Mouse (Mus musculus) hindbrain, postnatal 0 days (tissue): ENCODE results near the gene Ldb1. TPM values are rescaled to one million over a fixed set of nuclear protein-coding genes. Genes with fewer than 3 reads are reported as not detected.

Experiments
- ATAC-seq: fragments of 200-750 bp; cut with Nextera tagmentation; 2 replicates; pipeline ENCODE4 v1.8.0; 2017; ENCODE audit warnings: mild to moderate bottlenecking, moderate TSS enrichment, moderate library complexity
- DNase-seq: peaks from one replicate; pipeline ENCODE4 v3.0.0-alpha.2; 2015; ENCODE audit warnings: low spot score
- H3K27ac ChIP-seq: fragments of 300-500 bp; sonication (generic); 2 replicates; pipeline ENCODE4 v1.5.1; 2014; ENCODE audit warnings: mild to moderate bottlenecking
- H3K27me3 ChIP-seq: fragments of 300-500 bp; sonication (generic); 2 replicates; pipeline ENCODE4 v1.6.1; 2014; ENCODE audit warnings: low read length, mixed read lengths; ENCODE audit not compliant: insufficient read depth
- H3K36me3 ChIP-seq: fragments of 300-500 bp; sonication (generic); 2 replicates; pipeline ENCODE4 v1.6.1; 2014; ENCODE audit warnings: low read length, mixed read lengths; ENCODE audit not compliant: insufficient read depth
- H3K4me1 ChIP-seq: fragments of 300-500 bp; sonication (generic); 2 replicates; pipeline ENCODE4 v1.6.1; 2014; ENCODE audit warnings: antibody characterized with exemption, low read length, mixed read lengths; ENCODE audit not compliant: insufficient read depth
- H3K4me2 ChIP-seq: fragments of 300-500 bp; sonication (generic); 2 replicates; pipeline ENCODE4 v1.6.1; 2014; ENCODE audit warnings: low read depth, mild to moderate bottlenecking, low read length, moderate library complexity, mixed read lengths
- H3K4me3 ChIP-seq: fragments of 300-500 bp; sonication (generic); 2 replicates; pipeline ENCODE4 v1.5.1; 2014; ENCODE audit warnings: low read length
- H3K9ac ChIP-seq: fragments of 300-500 bp; sonication (generic); replicated peaks from 2 replicates; pipeline ENCODE4 v1.6.1; 2014; ENCODE audit warnings: mild to moderate bottlenecking, low read length, moderate library complexity, mixed read lengths
- H3K9me3 ChIP-seq: fragments of 300-500 bp; sonication (generic); 2 replicates; pipeline ENCODE4 v1.6.1; 2016; ENCODE audit warnings: low read length, mixed read lengths
- CTCF ChIP-seq: IDR thresholded peaks from 2 replicates; pipeline ENCODE4 v1.5.1; 2016; ENCODE audit warnings: antibody characterized with exemption, control low read depth, low read depth
- WGBS: fragments of 180-500 bp; shearing (Covaris S2); extraction: QIAGEN DNeasy Blood & Tissue Kit; methylation state at CpG from one replicate; pipeline ENCODE4 v1.1.7; 2014; 5-methylcytosine and 5-hydroxymethylcytosine counted together
- polyA plus RNA-seq: library from polyadenylated mRNA; unstranded; fragments of >200 nt; fragmentation: Nextera tagmentation; extraction: Ambion mirVana; gene quantifications from 2 replicates; pipeline ENCODE4 v1.2.1, GENCODE M21; 2015
- total RNA-seq: library from RNA; depleted of rRNA; stranded (reverse); fragments of >200 nt; gene quantifications from 2 replicates; pipeline ENCODE4 v1.2.3, GENCODE M21; 2014

The Ldb1 gene
- total and polyA plus RNA-seq, 2 experiments from 2014 or later = 83.0 to 140 TPM

DNA sequence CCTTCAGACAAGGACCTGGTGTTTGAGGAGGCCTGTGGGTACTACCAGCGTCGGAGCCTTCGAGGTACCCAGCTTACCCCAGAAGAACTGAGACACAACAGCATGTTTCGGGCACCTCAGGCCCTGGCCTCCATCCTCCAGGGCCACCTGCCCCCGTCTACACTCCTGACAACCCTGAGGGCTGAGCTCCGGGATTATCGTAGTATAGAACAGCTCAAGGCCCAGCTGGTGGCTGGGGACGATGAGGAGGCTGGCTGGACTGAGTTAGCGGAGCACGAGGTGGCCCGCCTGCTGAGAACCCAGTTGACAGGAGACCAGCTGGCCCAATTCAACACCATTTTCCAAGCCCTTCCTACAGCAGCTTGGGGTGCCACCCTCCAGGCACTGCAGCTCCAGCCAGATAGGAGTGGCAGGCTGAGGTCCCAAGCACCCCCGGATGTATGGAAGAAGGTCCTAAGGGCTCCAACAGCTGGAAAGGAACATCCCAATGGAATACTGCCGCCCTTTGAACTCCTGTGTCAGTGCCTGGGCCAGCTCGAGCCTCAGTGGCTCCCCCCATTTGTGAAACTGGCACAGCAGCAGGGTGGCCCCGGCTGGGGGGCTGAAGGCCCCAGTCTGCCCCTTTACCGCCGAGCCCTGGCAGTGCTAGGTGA, 40.1 kb downstream of the Ldb1 start:
- H3K4me3 ChIP-seq = no peak overlapping the region
- no peak overlapping the region for H3K27ac ChIP-seq
- WGBS = 70% methylated on average over 17 of the region's 17 CpGs
- peak; percentile 17; the same call in 1 of the 2 replicates for ATAC-seq
- no peaks in the 10 kb centered on the region for H3K36me3 ChIP-seq
- no peaks in the 10 kb centered on the region for H3K9me3 ChIP-seq
- H3K4me1 ChIP-seq = peaks cover 6% of the 10 kb centered on the region; the same call in 1 of the 2 replicates
- no peak for TF ChIP-seq CTCF
- no peak overlapping the region for H3K4me2 ChIP-seq
- no peak for DNase-seq
- no peaks in the 10 kb centered on the region for H3K27me3 ChIP-seq
- H3K9ac ChIP-seq = no peak overlapping the region

DNA sequence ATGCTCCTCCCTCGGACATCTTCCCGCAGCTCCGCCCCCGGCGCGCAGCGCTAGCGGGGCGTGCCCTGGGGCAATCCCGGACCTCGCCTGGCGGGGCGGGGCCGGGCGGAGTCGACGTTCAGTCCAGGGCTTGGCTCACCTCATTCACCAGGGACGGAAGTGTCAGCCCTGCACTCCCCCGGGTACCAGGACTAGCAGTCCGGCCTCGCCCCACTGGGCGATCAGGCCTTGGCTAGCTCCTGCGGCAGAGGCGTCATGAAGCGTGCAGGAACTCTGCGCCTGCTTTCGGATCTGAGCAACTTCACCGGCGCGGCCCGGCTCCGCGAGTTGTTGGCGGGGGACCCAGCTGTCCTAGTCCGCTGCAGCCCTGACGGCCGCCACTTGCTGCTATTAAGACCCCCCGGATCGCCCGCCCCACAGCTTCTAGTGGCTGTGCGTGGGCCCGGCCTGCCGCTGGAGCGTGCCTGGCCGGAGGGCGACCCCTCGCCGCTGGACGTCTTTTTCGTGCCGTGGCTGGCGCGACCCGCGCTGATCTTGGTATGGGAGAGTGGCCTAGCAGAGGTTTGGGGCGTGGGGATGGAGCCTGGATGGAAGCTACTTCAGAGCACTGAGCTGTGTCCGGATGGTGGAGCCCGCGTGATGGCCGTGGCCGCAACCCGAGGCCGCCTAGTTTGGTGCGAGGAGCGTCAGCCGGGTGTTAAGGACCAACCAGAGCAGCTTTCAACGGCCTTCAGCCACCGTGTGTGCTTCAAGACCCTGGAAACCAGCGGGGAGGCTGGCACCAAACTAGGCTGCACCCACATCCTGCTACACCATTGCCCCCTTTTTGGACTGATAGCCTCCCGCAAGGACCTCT, 41.4 kb downstream of the Ldb1 start, which contains the start of gene Hps6:
Gene Hps6, plus strand, starts transcription at position 138 of the 856 bp plus-strand sequence.
- Histone ChIP-seq H3K9me3 (no peaks in the 10 kb centered on the region), H3K4me2 (peak within 1 kb of the TSS; percentile 99), H3K27me3 (no peaks in the 10 kb centered on the region), H3K27ac (no peak within 1 kb of the TSS), H3K4me1 (peaks cover 6% of the 10 kb centered on the region; the same call in 1 of the 2 replicates), H3K4me3 (peak within 1 kb of the TSS; percentile 56), H3K36me3 (no peaks in the 10 kb centered on the region), H3K9ac (peak within 1 kb of the TSS; percentile 49)
- no peak for TF ChIP-seq CTCF
- 2% methylated on average over 70 of the region's 70 CpGs for WGBS
- ATAC-seq (peak; percentile 60), DNase-seq (peak; percentile 63)

DNA sequence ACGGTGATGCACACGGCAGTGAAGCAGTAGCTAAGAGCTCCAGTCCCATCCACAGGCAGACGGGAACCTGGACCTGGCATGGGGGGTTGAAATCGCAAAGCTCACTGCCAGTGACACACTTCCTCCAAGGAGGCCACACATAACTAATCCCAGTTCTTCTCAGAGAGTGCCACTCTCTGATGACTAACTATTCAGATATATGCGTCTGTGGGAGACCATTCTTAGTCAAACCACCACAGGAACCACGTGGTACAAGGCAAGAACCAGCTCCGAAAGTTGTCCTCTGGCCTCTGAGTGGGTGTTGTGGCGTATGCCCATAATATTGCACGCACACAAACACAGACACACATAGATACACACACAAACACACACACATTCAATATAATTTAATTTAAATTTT, 42.7 kb downstream of the Ldb1 start:
- Histone ChIP-seq H3K4me2 (no peak overlapping the region), H3K9me3 (no peaks in the 10 kb centered on the region), H3K4me3 (no peak overlapping the region), H3K4me1 (peaks cover 6% of the 10 kb centered on the region; the same call in 1 of the 2 replicates), H3K27me3 (no peaks in the 10 kb centered on the region), H3K27ac (no peak overlapping the region), H3K9ac (no peak overlapping the region), H3K36me3 (no peaks in the 10 kb centered on the region)
- no peak for TF ChIP-seq CTCF
- DNase-seq (no peak), ATAC-seq (no peak)
- 82% methylated on average over 9 of the region's 9 CpGs for WGBS

- no peak overlapping the region for H3K9ac ChIP-seq
- no peak overlapping the region for H3K27ac ChIP-seq
- peaks cover 6% of the 10 kb centered on the region; the same call in 1 of the 2 replicates for H3K4me1 ChIP-seq
- no peak overlapping the region for H3K4me3 ChIP-seq
- ATAC-seq (no peak), DNase-seq (no peak)
- WGBS = 71% methylated on average over 1 of the region's 1 CpGs
- H3K4me2 ChIP-seq = no peak overlapping the region
- H3K27me3 ChIP-seq = no peaks in the 10 kb centered on the region
- no peak for TF ChIP-seq CTCF
- H3K9me3 ChIP-seq = no peaks in the 10 kb centered on the region
- H3K36me3 ChIP-seq = no peaks in the 10 kb centered on the region
These were observed 45.6 kb downstream of the Ldb1 start for GRCm38 (mm10) chr19:45999378-45999777.

- H3K4me1 ChIP-seq = peaks cover 3% of the 10 kb centered on the region; the same call in 1 of the 2 replicates
- DNase-seq = no peak
- no peak overlapping the region for H3K27ac ChIP-seq
- H3K27me3 ChIP-seq = no peaks in the 10 kb centered on the region
- no peak for TF ChIP-seq CTCF
- peak overlapping the region; percentile 81 for H3K9ac ChIP-seq
- H3K4me2 ChIP-seq = peak overlapping the region; percentile 63
- H3K36me3 ChIP-seq = no peaks in the 10 kb centered on the region
- peak; percentile 42 for ATAC-seq
- no peaks in the 10 kb centered on the region for H3K9me3 ChIP-seq
- WGBS = 12% methylated on average over 8 of the region's 8 CpGs
- peak overlapping the region; percentile 76 for H3K4me3 ChIP-seq
These were observed 46.3 kb downstream of the Ldb1 start for GRCm38 (mm10) chr19:45998694-45999217.

DNA sequence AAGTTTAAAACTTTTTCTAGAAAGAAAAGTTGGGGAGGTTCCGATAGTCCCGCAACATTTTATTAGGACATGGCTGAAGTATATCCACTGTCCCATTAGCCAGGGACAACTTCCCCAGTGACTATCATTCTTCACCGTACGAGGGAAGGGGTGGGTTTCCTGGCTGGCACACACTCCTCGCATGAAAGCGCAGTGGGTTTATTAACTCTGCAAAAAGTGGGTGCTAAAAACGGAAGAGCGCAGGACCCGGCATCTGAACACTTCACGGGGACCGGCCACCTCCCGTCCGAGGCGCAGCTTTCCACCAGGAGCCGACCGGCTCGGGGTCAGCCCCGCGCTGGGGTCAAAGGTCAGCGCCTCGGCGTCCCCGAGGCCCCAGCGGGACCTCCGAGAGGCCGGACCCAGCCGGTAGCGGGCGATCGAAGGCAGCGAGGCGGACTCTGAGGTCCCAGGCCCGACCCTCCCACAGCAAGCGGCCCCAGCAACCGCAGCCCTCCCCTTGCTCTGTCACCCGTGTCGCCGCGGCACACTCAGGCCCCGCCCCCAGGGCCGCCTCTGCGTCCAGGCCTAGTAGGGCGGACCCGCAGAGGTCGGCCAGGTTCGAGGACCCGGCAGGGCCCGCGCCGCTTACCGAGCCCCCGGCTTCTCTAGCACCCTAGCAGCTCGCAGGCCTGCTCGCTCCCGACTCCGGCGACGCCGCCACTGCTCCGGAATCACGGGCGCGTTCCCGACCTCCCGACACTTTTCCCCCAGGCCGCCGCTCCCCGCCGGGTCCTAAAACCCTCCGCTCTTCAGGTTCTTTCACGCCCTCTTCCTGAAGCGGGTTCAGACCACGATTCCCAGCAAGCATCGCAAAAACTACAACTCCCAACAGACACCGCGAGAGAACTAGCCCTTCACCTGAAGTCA, 47.0 kb downstream of the Ldb1 start, which contains the start of gene Armh3:
Gene Armh3, minus strand, starts transcription at position 704 of the 909 bp plus-strand sequence.
- peak; percentile 94 for ATAC-seq
- peak; percentile 97 for DNase-seq
- Histone ChIP-seq H3K36me3 (no peaks in the 10 kb centered on the region), H3K4me3 (peak within 1 kb of the TSS; percentile 76), H3K4me1 (no peaks in the 10 kb centered on the region), H3K27ac (peak within 1 kb of the TSS; percentile 93), H3K4me2 (peak within 1 kb of the TSS; percentile 63), H3K9me3 (no peaks in the 10 kb centered on the region), H3K9ac (peak within 1 kb of the TSS; percentile 81), H3K27me3 (no peaks in the 10 kb centered on the region)
- no peak for TF ChIP-seq CTCF
- 1% methylated on average over 65 of the region's 76 CpGs for WGBS
